Mouse (Mus musculus): ENCODE results near the gene Pnkd. TPM values are rescaled to one million over a fixed set of nuclear protein-coding genes. Genes with fewer than 3 reads are reported as not detected.
A peak's percentile ranks its signal among the peaks of the same experiment; 100 is the strongest.

The Pnkd gene
- polyA plus RNA-seq, 1 experiment from 2014 or later = 46.7 TPM

DNA sequence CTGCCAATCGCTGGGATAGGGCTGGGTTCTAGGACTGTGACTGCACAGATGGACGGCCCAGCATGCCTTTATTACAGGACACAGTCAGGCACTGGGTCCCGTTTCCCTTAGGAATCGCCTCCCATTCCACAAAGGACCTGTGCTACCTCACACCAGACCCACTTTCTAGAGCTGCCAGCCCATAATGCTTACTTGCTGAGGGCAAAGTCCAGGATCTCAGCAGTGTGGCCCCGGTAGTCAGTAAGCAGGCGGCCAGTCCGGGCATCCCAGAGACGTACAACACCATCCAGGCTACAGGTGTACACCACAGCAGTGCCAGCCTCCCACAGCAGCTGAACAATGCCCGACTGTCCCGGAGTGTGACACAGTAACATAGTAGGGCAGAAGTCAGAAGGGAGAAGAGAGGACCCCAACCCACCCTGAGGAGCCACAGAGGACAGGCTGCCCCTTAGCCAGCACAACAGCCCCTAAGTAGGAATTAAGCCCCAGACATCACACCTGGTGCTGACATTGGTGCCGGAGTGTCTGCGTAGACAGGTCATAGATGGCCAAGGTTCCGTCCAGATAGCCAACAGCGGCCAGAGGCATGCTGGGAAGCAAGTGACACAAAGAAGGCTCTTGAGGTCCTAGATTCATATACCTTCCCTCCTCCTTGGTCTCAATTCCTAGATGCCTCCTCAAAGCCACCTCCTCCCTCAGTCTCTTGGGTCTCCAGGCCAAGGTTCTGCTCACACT lies 4.0 kb upstream of the Pnkd start:
- Histone ChIP-seq H3K9me3 (ENCODE audit: low read length) (no peaks in the 10 kb centered on the region), H3K27me3 (ENCODE audit: insufficient read depth, low read length) (no peaks in the 10 kb centered on the region), H3K9ac (replicated peaks) (no peak overlapping the region), H3K4me3 (ENCODE audit: low read depth, low read length) (no peak overlapping the region), H3K36me3 (replicated peaks; ENCODE audit: insufficient read depth, low read length) (peaks cover 25% of the 10 kb centered on the region), H3K4me2 (ENCODE audit: low read depth, low read length) (no peak overlapping the region), H3K4me1 (ENCODE audit: insufficient read depth) (peaks cover 9% of the 10 kb centered on the region), H3K27ac (ENCODE audit: low read depth) (no peak overlapping the region)
- WGBS (ENCODE audit: insufficient replicate concordance) = 77% methylated on average over 14 of the region's 14 CpGs
- ATAC-seq (no peak), DNase-seq (no peak)
- TF ChIP-seq CTCF (IDR thresholded peaks at IDR 0.05; ENCODE audit: low read depth) (no peak), EP300 (IDR thresholded peaks at IDR 0.05; ENCODE audit: low read depth) (no peak)

- Histone ChIP-seq H3K4me3 (ENCODE audit: low read depth, low read length) (no peak overlapping the region), H3K4me1 (ENCODE audit: insufficient read depth) (peaks cover 9% of the 10 kb centered on the region), H3K27ac (ENCODE audit: low read depth) (no peak overlapping the region), H3K36me3 (replicated peaks; ENCODE audit: insufficient read depth, low read length) (peaks cover 25% of the 10 kb centered on the region), H3K9ac (replicated peaks) (no peak overlapping the region), H3K27me3 (ENCODE audit: insufficient read depth, low read length) (no peaks in the 10 kb centered on the region), H3K4me2 (ENCODE audit: low read depth, low read length) (no peak overlapping the region), H3K9me3 (ENCODE audit: low read length) (no peaks in the 10 kb centered on the region)
- DNase-seq = no peak
- 81% methylated on average over 2 of the region's 2 CpGs for WGBS (ENCODE audit: insufficient replicate concordance)
- no peak for TF ChIP-seq CTCF (IDR thresholded peaks at IDR 0.05; ENCODE audit: low read depth)
- TF ChIP-seq EP300 (IDR thresholded peaks at IDR 0.05; ENCODE audit: low read depth) = no peak
- no peak for ATAC-seq
Measured at GRCm38 (mm10) chr1:74281372-74281771, 3.4 kb upstream of the Pnkd start.

DNA sequence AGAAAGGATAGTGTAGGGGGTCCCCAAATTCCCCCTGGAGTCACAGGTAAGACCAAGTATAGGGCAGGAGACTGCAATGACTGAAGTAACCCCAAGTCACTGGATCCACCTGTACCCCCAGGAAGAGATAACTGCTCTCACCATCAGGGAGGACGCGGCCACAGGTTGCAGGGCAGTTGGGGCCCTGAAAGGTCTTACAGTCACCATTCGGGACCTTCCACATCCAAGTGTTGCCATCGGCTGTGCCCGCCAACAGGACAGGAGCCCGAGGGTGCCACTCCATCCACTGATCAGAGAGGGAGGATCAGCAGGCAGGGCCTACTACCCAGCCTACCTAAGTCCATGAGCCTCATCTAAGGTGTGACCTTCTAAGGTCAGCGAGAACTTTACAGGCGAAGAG lies 2.8 kb upstream of the Pnkd start:
- Histone ChIP-seq H3K4me1 (ENCODE audit: insufficient read depth) (peaks cover 9% of the 10 kb centered on the region), H3K27ac (ENCODE audit: low read depth) (no peak overlapping the region), H3K27me3 (ENCODE audit: insufficient read depth, low read length) (no peaks in the 10 kb centered on the region), H3K4me2 (ENCODE audit: low read depth, low read length) (no peak overlapping the region), H3K9ac (replicated peaks) (no peak overlapping the region), H3K36me3 (replicated peaks; ENCODE audit: insufficient read depth, low read length) (peaks cover 25% of the 10 kb centered on the region), H3K4me3 (ENCODE audit: low read depth, low read length) (no peak overlapping the region), H3K9me3 (ENCODE audit: low read length) (no peaks in the 10 kb centered on the region)
- no peak for DNase-seq
- no peak for TF ChIP-seq CTCF (IDR thresholded peaks at IDR 0.05; ENCODE audit: low read depth)
- no peak for TF ChIP-seq EP300 (IDR thresholded peaks at IDR 0.05; ENCODE audit: low read depth)
- WGBS (ENCODE audit: insufficient replicate concordance) = 90% methylated on average over 8 of the region's 8 CpGs
- no peak for ATAC-seq

DNA sequence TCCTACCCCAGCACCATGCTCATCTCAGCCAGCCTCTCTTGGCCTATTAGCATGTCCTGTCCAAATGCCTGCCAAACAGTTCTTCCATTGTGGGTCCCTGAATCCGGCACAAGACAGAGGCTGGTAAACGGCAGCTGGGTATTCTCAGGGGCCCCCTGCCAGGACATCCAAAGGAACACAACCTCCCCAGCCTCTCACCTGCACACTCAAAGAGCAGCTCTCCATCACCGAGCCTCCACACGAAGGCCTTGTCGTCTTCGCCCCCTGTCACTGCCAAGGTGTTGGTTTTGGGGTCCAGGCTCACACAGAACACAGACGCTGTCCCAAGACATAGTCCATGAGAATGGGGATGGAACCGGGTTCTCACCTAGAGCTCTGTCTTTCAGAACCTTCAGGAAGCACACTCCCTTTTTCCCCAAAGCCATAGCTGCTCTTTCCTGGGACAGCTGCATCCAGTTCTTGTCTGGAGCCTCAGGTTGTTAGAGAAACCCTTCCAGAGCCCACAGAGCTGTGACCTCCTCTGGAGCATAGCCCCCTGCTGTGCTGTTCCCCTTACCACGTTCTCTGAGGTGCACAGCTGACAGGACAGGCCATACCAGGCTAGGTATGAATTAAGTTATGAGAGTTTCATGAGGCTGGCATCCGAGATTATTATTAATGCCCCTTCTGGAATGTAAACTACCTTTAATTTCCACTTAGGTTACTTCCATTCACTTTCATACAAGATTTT lies 1.7 kb upstream of the Pnkd start:
- Histone ChIP-seq H3K36me3 (replicated peaks; ENCODE audit: insufficient read depth, low read length) (peaks cover 27% of the 10 kb centered on the region), H3K27ac (ENCODE audit: low read depth) (no peak overlapping the region), H3K4me1 (ENCODE audit: insufficient read depth) (peaks cover 9% of the 10 kb centered on the region), H3K4me3 (ENCODE audit: low read depth, low read length) (no peak overlapping the region), H3K4me2 (ENCODE audit: low read depth, low read length) (no peak overlapping the region; the same call in 1 of the 2 replicates), H3K27me3 (ENCODE audit: insufficient read depth, low read length) (no peaks in the 10 kb centered on the region), H3K9ac (replicated peaks) (no peak overlapping the region), H3K9me3 (ENCODE audit: low read length) (no peaks in the 10 kb centered on the region)
- DNase-seq = no peak
- TF ChIP-seq EP300 (IDR thresholded peaks at IDR 0.05; ENCODE audit: low read depth) = no peak
- WGBS (ENCODE audit: insufficient replicate concordance) = 84% methylated on average over 10 of the region's 10 CpGs
- ATAC-seq = no peak

DNA sequence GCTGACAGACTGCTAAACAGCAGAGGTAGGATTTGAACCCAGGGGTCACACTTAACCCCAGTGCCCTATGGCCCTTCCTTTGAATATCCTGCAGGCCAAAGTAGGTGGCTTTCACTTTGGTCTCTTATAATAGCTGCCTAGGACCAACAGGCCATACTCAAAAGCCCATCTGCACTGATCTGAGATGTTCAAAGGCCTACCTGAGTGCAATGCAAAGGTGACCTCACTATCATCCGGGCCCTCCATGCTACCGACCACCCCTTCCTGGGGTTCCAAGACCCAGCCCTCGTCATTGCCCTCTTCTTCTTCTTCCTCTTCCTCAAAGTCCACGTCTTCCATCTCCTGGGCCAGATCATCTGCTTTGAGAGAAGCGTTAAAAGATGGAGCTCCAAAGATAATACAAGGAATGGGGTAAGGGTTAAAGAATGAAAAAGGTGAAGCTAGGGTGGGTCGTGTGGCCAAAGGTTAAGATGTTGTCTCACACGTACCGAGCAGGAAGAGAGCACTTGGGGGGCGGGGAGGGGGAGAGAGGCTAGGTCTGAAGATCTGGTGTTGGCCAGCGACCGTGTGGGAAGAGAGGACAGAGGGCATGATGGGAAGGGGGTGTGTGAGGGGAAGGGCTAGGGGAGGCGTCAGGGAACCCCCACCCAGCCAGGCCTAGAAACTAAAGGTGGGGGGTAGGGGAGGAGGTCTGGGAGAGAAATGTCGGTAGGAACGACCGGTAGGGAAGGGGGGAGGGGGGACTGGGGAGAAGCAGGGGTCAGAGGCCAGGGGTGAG lies 855 bp upstream of the Pnkd start:
- no peaks in the 10 kb centered on the region for H3K27me3 ChIP-seq (ENCODE audit: insufficient read depth, low read length)
- 8% methylated on average over 15 of the region's 15 CpGs for WGBS (ENCODE audit: insufficient replicate concordance)
- no peaks in the 10 kb centered on the region for H3K9me3 ChIP-seq (ENCODE audit: low read length)
- no peak for TF ChIP-seq CTCF (IDR thresholded peaks at IDR 0.05; ENCODE audit: low read depth)
- no peak for TF ChIP-seq EP300 (IDR thresholded peaks at IDR 0.05; ENCODE audit: low read depth)
- ATAC-seq = peak; percentile 41
- DNase-seq = peak; percentile 70
- H3K9ac ChIP-seq (replicated peaks) = peak overlapping the region; percentile 85
- peak overlapping the region; percentile 89 for H3K27ac ChIP-seq (ENCODE audit: low read depth)
- H3K36me3 ChIP-seq (replicated peaks; ENCODE audit: insufficient read depth, low read length) = peaks cover 30% of the 10 kb centered on the region
- peaks cover 16% of the 10 kb centered on the region for H3K4me1 ChIP-seq (ENCODE audit: insufficient read depth)
- peak overlapping the region; percentile 95 for H3K4me2 ChIP-seq (ENCODE audit: low read depth, low read length)
- H3K4me3 ChIP-seq (ENCODE audit: low read depth, low read length) = peak overlapping the region; percentile 87
